Mouse (Mus musculus) stomach, embryonic 14.5 days (tissue): Measurements from ENCODE around the gene Sbsn. TPM values are rescaled to one million over a fixed set of nuclear protein-coding genes. Genes with fewer than 3 reads are reported as not detected.

ENCODE experiments used
- ATAC-seq: fragments of 200-750 bp; cut with Nextera tagmentation; 2 replicates; pipeline ENCODE4 v1.8.0; 2017; ENCODE audit warnings: low read depth, moderate TSS enrichment; ENCODE audit not compliant: insufficient number of reproducible peaks, insufficient read depth, low FRiP score
- H3K27ac ChIP-seq: fragments of 300-500 bp; sonication (generic); 2 replicates; pipeline ENCODE4 v1.5.1; 2014; ENCODE audit warnings: mild to moderate bottlenecking, low read length, moderate library complexity, mixed read lengths
- H3K27me3 ChIP-seq: fragments of 300-500 bp; sonication (generic); 2 replicates; pipeline ENCODE4 v1.6.1; 2014; ENCODE audit warnings: low read length, control low read depth, mixed read lengths; ENCODE audit not compliant: control insufficient read depth, insufficient read depth
- H3K36me3 ChIP-seq: fragments of 300-500 bp; sonication (generic); 2 replicates; pipeline ENCODE4 v1.6.1; 2014; ENCODE audit warnings: mild to moderate bottlenecking, control low read depth, low read length, moderate library complexity, mixed read lengths; ENCODE audit not compliant: control insufficient read depth, insufficient read depth
- H3K4me1 ChIP-seq: fragments of 300-500 bp; sonication (generic); 2 replicates; pipeline ENCODE4 v1.6.1; 2014; ENCODE audit warnings: low read length, control low read depth, mixed read lengths; ENCODE audit not compliant: control insufficient read depth, insufficient read depth
- H3K4me2 ChIP-seq: fragments of 300-500 bp; sonication (generic); replicated peaks from 2 replicates; pipeline ENCODE4 v1.6.1; 2014; ENCODE audit warnings: low read depth, low read length, control low read depth
- H3K4me3 ChIP-seq: fragments of 300-500 bp; sonication (generic); 2 replicates; pipeline ENCODE4 v1.5.1; 2014; ENCODE audit warnings: low read depth, low read length, control low read depth
- H3K9ac ChIP-seq: fragments of 300-500 bp; sonication (generic); replicated peaks from 2 replicates; pipeline ENCODE4 v1.6.1; 2014; ENCODE audit warnings: low read depth, mild to moderate bottlenecking, control low read depth, low read length, moderate library complexity, mixed read lengths
- H3K9me3 ChIP-seq: fragments of 300-500 bp; sonication (generic); 2 replicates; pipeline ENCODE4 v1.6.1; 2016; ENCODE audit warnings: low read depth, low read length, control low read depth; ENCODE audit not compliant: control insufficient read depth
- WGBS: fragments of 180-500 bp; shearing (Covaris S2); extraction: QIAGEN DNeasy Blood & Tissue Kit; methylation state at CpG from one replicate; pipeline ENCODE4 v1.1.7; 2014; 5-methylcytosine and 5-hydroxymethylcytosine counted together
- polyA plus RNA-seq: library from polyadenylated mRNA; unstranded; fragments of >200 nt; fragmentation: Nextera tagmentation; extraction: Ambion mirVana; gene quantifications from 2 replicates; pipeline ENCODE4 v1.2.1, GENCODE M21; 2014

Gene Sbsn
- polyA plus RNA-seq, 1 experiment from 2014 or later = 1.1 TPM

GRCm38 (mm10) chr7:30804026-30804715 is 52.9 kb downstream of the Sbsn start:
- Histone ChIP-seq H3K4me2 (no peak overlapping the region), H3K27ac (peak overlapping the region; percentile 67; the same call in 1 of the 2 replicates), H3K36me3 (no peaks in the 10 kb centered on the region), H3K27me3 (no peaks in the 10 kb centered on the region), H3K4me1 (no peaks in the 10 kb centered on the region), H3K9ac (no peak overlapping the region), H3K9me3 (0 out of 2 replicates have a peak, but pooled peaks cover 4% of the 10 kb centered on the region), H3K4me3 (no peak overlapping the region)
- ATAC-seq = peak; percentile 86
- WGBS = 63% methylated on average over 9 of the region's 9 CpGs

Other genes starting within 250 kb of the Sbsn start
- gene Arhgap33, start 216.4 kb upstream of the Sbsn start, polyA plus RNA-seq = 13.2 and 13.4 TPM in 2 replicates
- 47.3 and 49.0 TPM in 2 replicates for gene Hspb6, start 199.3 kb upstream of the Sbsn start, polyA plus RNA-seq
- 18.7 and 22.8 TPM in 2 replicates for gene Proser3, start 199.2 kb upstream of the Sbsn start, polyA plus RNA-seq
- 40.8 and 43.7 TPM in 2 replicates for gene Lin37, start 191.6 kb upstream of the Sbsn start, polyA plus RNA-seq
- gene U2af1l4, start 188.2 kb upstream of the Sbsn start, polyA plus RNA-seq = 95.9 and 96.6 TPM in 2 replicates
- gene Gm49396, start 188.1 kb upstream of the Sbsn start, polyA plus RNA-seq = 7.1 and 10.0 TPM in 2 replicates
- 113 and 117 TPM in 2 replicates for gene Psenen, start 187.8 kb upstream of the Sbsn start, polyA plus RNA-seq
- gene Igflr1, start 186.0 kb upstream of the Sbsn start, polyA plus RNA-seq = 1.3 and 2.6 TPM in 2 replicates
- 13.2 and 14.2 TPM in 2 replicates for gene Kmt2b, start 162.7 kb upstream of the Sbsn start, polyA plus RNA-seq
- gene Zbtb32, start 152.6 kb upstream of the Sbsn start, polyA plus RNA-seq = 0.27 and 0.43 TPM in 2 replicates
- 6.6 and 7.7 TPM in 2 replicates for gene Upk1a, start 138.6 kb upstream of the Sbsn start, polyA plus RNA-seq
- gene Cox6b1, start 125.3 kb upstream of the Sbsn start, polyA plus RNA-seq = 976 and 1,066 TPM in 2 replicates
- gene Etv2, start 115.6 kb upstream of the Sbsn start, polyA plus RNA-seq = not detected in 2 replicates
- gene Rbm42, start 101.2 kb upstream of the Sbsn start, polyA plus RNA-seq = 85.7 and 96.8 TPM in 2 replicates
- 48.5 and 50.5 TPM in 2 replicates for gene Haus5, start 86.5 kb upstream of the Sbsn start, polyA plus RNA-seq
- not detected in 2 replicates for gene Pmis2, start 79.9 kb upstream of the Sbsn start, polyA plus RNA-seq
- 0.91 and 2.0 TPM in 2 replicates for gene 2200002J24Rik, start 52.5 kb upstream of the Sbsn start, polyA plus RNA-seq
- 1.8 and 2.3 TPM in 2 replicates for gene Atp4a, start 39.3 kb upstream of the Sbsn start, polyA plus RNA-seq
- 210 and 215 TPM in 2 replicates for gene Tmem147, start 21.9 kb upstream of the Sbsn start, polyA plus RNA-seq
- 0.29 and 0.74 TPM in 2 replicates for gene Gapdhs, start 7.8 kb upstream of the Sbsn start, polyA plus RNA-seq
- gene Dmkn, start 12.3 kb downstream of the Sbsn start, polyA plus RNA-seq = 5.9 and 14.6 TPM in 2 replicates
- gene Krtdap, start 36.4 kb downstream of the Sbsn start, polyA plus RNA-seq = 9.2 and 20.2 TPM in 2 replicates
- gene Ffar2, start 72.3 kb downstream of the Sbsn start, polyA plus RNA-seq = 0.55 and 3.4 TPM in 2 replicates
- gene Ffar3, start 104.7 kb downstream of the Sbsn start, polyA plus RNA-seq = 0.41 TPM in 1 of 2 replicates, not detected in the other
- not detected in 2 replicates for gene Ffar1, start 110.1 kb downstream of the Sbsn start, polyA plus RNA-seq
- 0.35 and 0.80 TPM in 2 replicates for gene Cd22, start 128.9 kb downstream of the Sbsn start, polyA plus RNA-seq
- gene Mag, start 163.4 kb downstream of the Sbsn start, polyA plus RNA-seq = 0.10 and 0.74 TPM in 2 replicates
- gene Hamp2, start 173.2 kb downstream of the Sbsn start, polyA plus RNA-seq = not detected in 2 replicates
- gene Hamp, start 192.6 kb downstream of the Sbsn start, polyA plus RNA-seq = not detected in 2 replicates
- gene Usf2, start 205.3 kb downstream of the Sbsn start, polyA plus RNA-seq = 21.4 and 29.1 TPM in 2 replicates
- gene Lsr, start 222.0 kb downstream of the Sbsn start, polyA plus RNA-seq = 70.5 and 79.5 TPM in 2 replicates
- gene Fam187b, start 222.3 kb downstream of the Sbsn start, polyA plus RNA-seq = 6.4 and 7.1 TPM in 2 replicates